ENCODE assay signal across 9 mouse cellular contexts in genomic region chr9:66882406-66882821, GRCm38 (mm10). TPM values are rescaled to one million over a fixed set of nuclear protein-coding genes. Genes with fewer than 3 reads are reported as not detected.
DNase-seq lines count a peak whose midpoint lies in the region; ATAC-seq and TF ChIP-seq lines count a peak whose summit lies in the region.
"Had no signal": no experiment of that assay in that cellular context is flagged by ENCODE, and none has a peak within 500 bp of the region (broad histone marks: within the 10 kb centered on the region; RNA-seq: fewer than 3 reads in every experiment).

No protein-coding gene starts in this region.

- no peak overlapping the region; the same call in 1 of the 2 replicates for H3K9ac ChIP-seq in heart, postnatal 0 days (replicated peaks; ENCODE audit: low read depth, low read length)
- H3K9ac ChIP-seq in midbrain, embryonic 14.5 days (replicated peaks; ENCODE audit: low read length): no peak overlapping the region
- no peak overlapping the region for H3K9ac ChIP-seq in hindbrain, embryonic 16.5 days (ENCODE audit: low read depth, low read length)

- peak overlapping the region; percentile 31; the same call in 1 of the 2 replicates for H3K27ac ChIP-seq in heart, postnatal 0 days (ENCODE audit: low read depth)
- no peak overlapping the region for H3K27ac ChIP-seq in midbrain, embryonic 14.5 days (replicated peaks; ENCODE audit: low read depth, low read length)
- H3K27ac ChIP-seq in hindbrain, embryonic 16.5 days (ENCODE audit: low read depth, low read length): no peak overlapping the region
- H3K27ac ChIP-seq: forebrain, embryonic 10.5 days had no signal

- TF ChIP-seq EP300 in heart, postnatal 0 days (IDR thresholded peaks at IDR 0.05; ENCODE audit: low read depth): no peak

- no peak for DNase-seq in heart, postnatal 0 days (ENCODE audit: low spot score)
- no peak for DNase-seq in heart, postnatal 36 days
- peak; percentile 21 to 29 for DNase-seq in B cell, adult 2 months
- no peak for DNase-seq in midbrain, embryonic 14.5 days
- no peak for DNase-seq in right cerebral cortex, adult 2 months (ENCODE audit: low spot score in 2 of 2)

- H3K4me2 ChIP-seq in heart, postnatal 0 days (ENCODE audit: low read depth, low read length): no peak overlapping the region
- no peak overlapping the region for H3K4me2 ChIP-seq in midbrain, embryonic 14.5 days (ENCODE audit: low read length)
- H3K4me2 ChIP-seq in hindbrain, embryonic 16.5 days (ENCODE audit: low read length): no peak overlapping the region

- no peak for ATAC-seq in heart, postnatal 0 days (ENCODE audit: insufficient read depth, low read depth)
- peak; percentile 66 for ATAC-seq in common myeloid progenitor, adult 5-6 weeks (replicated peaks; ENCODE audit: low read depth, poor library complexity, severe bottlenecking)
- no peak for ATAC-seq in midbrain, embryonic 14.5 days (ENCODE audit: low FRiP score, low TSS enrichment)
- ATAC-seq in hindbrain, embryonic 16.5 days: no peak

- no peaks in the 10 kb centered on the region for H3K27me3 ChIP-seq in heart, postnatal 0 days (ENCODE audit: control insufficient read depth, insufficient read depth, low read length)
- no peaks in the 10 kb centered on the region for H3K27me3 ChIP-seq in megakaryocyte, embryonic 14.5 days (replicated peaks)
- H3K27me3 ChIP-seq in midbrain, embryonic 14.5 days (ENCODE audit: control insufficient read depth, insufficient read depth, low read length): no peaks in the 10 kb centered on the region
- H3K27me3 ChIP-seq in hindbrain, embryonic 16.5 days (replicated peaks; ENCODE audit: control insufficient read depth, insufficient read depth, low read length): no peaks in the 10 kb centered on the region

- 61% methylated on average over 8 of the region's 8 CpGs for WGBS in heart, postnatal 0 days
- WGBS in midbrain, embryonic 14.5 days: 78% methylated on average over 8 of the region's 8 CpGs
- 62% methylated on average over 8 of the region's 8 CpGs for WGBS in hindbrain, embryonic 16.5 days

- no peaks in the 10 kb centered on the region for H3K36me3 ChIP-seq in heart, postnatal 0 days (replicated peaks; ENCODE audit: control insufficient read depth, insufficient read depth, low read length)
- H3K36me3 ChIP-seq in megakaryocyte, embryonic 14.5 days (replicated peaks; ENCODE audit: low read length): peaks cover 55% of the 10 kb centered on the region
- H3K36me3 ChIP-seq in midbrain, embryonic 14.5 days (ENCODE audit: control insufficient read depth, insufficient read depth, low read length): no peaks in the 10 kb centered on the region
- no peaks in the 10 kb centered on the region for H3K36me3 ChIP-seq in hindbrain, embryonic 16.5 days (ENCODE audit: control insufficient read depth, insufficient read depth, low read length)

- no peak for TF ChIP-seq CTCF in heart, postnatal 0 days (IDR thresholded peaks at IDR 0.05; ENCODE audit: low read depth)

- no peaks in the 10 kb centered on the region for H3K9me3 ChIP-seq in heart, postnatal 0 days (replicated peaks; ENCODE audit: control insufficient read depth, low read length)
- H3K9me3 ChIP-seq in megakaryocyte, embryonic 14.5 days: no peaks in the 10 kb centered on the region
- H3K9me3 ChIP-seq in midbrain, embryonic 14.5 days (ENCODE audit: control insufficient read depth, low read length): no peaks in the 10 kb centered on the region
- no peaks in the 10 kb centered on the region for H3K9me3 ChIP-seq in hindbrain, embryonic 16.5 days (ENCODE audit: control insufficient read depth, low read length)
- H3K9me3 ChIP-seq: forebrain, embryonic 10.5 days had no signal

- intact Hi-C loops in heart, postnatal 36 days (cut with DNase I): no loop called here

- no peak overlapping the region for H3K4me3 ChIP-seq in heart, postnatal 0 days (ENCODE audit: low read depth, low read length)
- peak overlapping the region; percentile 86 for H3K4me3 ChIP-seq in megakaryocyte, embryonic 14.5 days (replicated peaks)
- H3K4me3 ChIP-seq in midbrain, embryonic 14.5 days (replicated peaks; ENCODE audit: low read depth, low read length): no peak overlapping the region
- no peak overlapping the region for H3K4me3 ChIP-seq in hindbrain, embryonic 16.5 days (ENCODE audit: low read length)
- H3K4me3 ChIP-seq: forebrain, embryonic 10.5 days had no signal

- H3K4me1 ChIP-seq in heart, postnatal 0 days (ENCODE audit: control insufficient read depth, insufficient read depth): no peaks in the 10 kb centered on the region
- H3K4me1 ChIP-seq in megakaryocyte, embryonic 14.5 days: peaks cover 92% of the 10 kb centered on the region
- peaks cover 13% of the 10 kb centered on the region for H3K4me1 ChIP-seq in midbrain, embryonic 14.5 days (ENCODE audit: control insufficient read depth, insufficient read depth, low read length)
- H3K4me1 ChIP-seq in hindbrain, embryonic 16.5 days (ENCODE audit: control insufficient read depth, insufficient read depth, low read depth, low read length): peaks cover 8% of the 10 kb centered on the region; the same call in 1 of the 2 replicates

RNA-seq across cellular contexts. Expression of gene Rab8b, which starts 37.1 kb away (rescaled TPM):
- 9.8 and 11.4 TPM in 2 replicates for total RNA-seq in heart, postnatal 0 days (2014; rRNA removed; ENCODE audit: low replicate concordance)
- 8.6 and 9.5 TPM in 2 replicates for polyA plus RNA-seq in heart, postnatal 0 days (2015; fragmentation: Nextera tagmentation; extraction: Ambion mirVana)
- total RNA-seq in heart, postnatal 36 days (2021): 10 to 100 TPM in 1 of 2 experiments, 1 to 10 TPM in 1; 9.5 to 10.3 TPM
- total RNA-seq in common myeloid progenitor, adult 5-6 weeks (2017): 82.9 and 87.3 TPM in 2 replicates
- 3.2 TPM in 1 of 2 replicates, not detected in the other for polyA plus RNA-seq in megakaryocyte, embryonic 14.5 days (2012; ENCODE audit: insufficient read depth, low replicate concordance)
- polyA plus RNA-seq in midbrain, embryonic 14.5 days (2014; fragmentation: Nextera tagmentation; extraction: Ambion mirVana): 20.8 and 27.6 TPM in 2 replicates
- polyA plus RNA-seq in hindbrain, embryonic 16.5 days (2015; fragmentation: Nextera tagmentation; extraction: Ambion mirVana): 36.2 and 40.4 TPM in 2 replicates

RNA-seq across cellular contexts. Expression of gene Aph1c, which starts 47.9 kb away (rescaled TPM):
- 0.69 and 3.1 TPM in 2 replicates for total RNA-seq in heart, postnatal 0 days (2014; rRNA removed; ENCODE audit: low replicate concordance)
- polyA plus RNA-seq in heart, postnatal 0 days (2015; fragmentation: Nextera tagmentation; extraction: Ambion mirVana): 1.7 and 1.9 TPM in 2 replicates
- 1 to 10 TPM; 1.4 TPM for total RNA-seq in heart, postnatal 36 days (2021)
- 0.87 and 1.3 TPM in 2 replicates for total RNA-seq in common myeloid progenitor, adult 5-6 weeks (2017)
- polyA plus RNA-seq in megakaryocyte, embryonic 14.5 days (2012; ENCODE audit: insufficient read depth, low replicate concordance): 1.2 TPM in 1 of 2 replicates, not detected in the other
- polyA plus RNA-seq in midbrain, embryonic 14.5 days (2014; fragmentation: Nextera tagmentation; extraction: Ambion mirVana): 2.1 and 3.4 TPM in 2 replicates
- 5.0 and 5.2 TPM in 2 replicates for polyA plus RNA-seq in hindbrain, embryonic 16.5 days (2015; fragmentation: Nextera tagmentation; extraction: Ambion mirVana)

Comparison
In these comparisons a context has a peak if more than half of its experiments do, and no peak if none do; other contexts are left out.
1. DNase-seq: peak in B cell, adult 2 months (2 of 2); none in heart, postnatal 0 days (single experiment), heart, postnatal 36 days (0 of 2), midbrain, embryonic 14.5 days (single experiment) and right cerebral cortex, adult 2 months (0 of 2).